Mouse (Mus musculus): Measurements from ENCODE around the gene Lhx3.

DNA sequence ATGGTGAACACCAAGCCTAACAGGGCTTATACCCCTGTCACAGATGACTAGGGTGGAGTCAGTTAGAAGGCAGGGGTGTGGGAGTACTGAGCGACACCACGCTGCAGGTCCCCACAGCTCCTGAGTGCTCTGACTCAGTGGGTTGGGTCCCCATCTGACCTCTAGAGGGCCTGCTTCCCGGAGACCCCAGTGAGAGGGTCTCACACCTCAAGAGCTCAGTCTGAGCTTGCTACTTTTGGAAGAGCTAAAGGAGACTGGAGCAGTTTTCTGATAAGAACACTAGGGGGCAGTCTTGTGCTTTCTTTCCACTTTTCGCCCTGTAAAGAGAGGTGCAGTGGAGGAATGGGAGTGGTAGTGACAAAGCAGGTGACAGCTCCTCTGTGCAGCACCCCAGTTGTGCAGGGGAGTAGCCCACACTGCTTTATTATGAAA, 54.2 kb downstream of the Lhx3 start:
- TF ChIP-seq CTCF (conservative IDR thresholded peaks at IDR 0.05; ENCODE audit: low read length) (peak; percentile 74), NANOG (IDR thresholded peaks at IDR 0.05; ENCODE audit: borderline replicate concordance, low read length) (no peak)

Measured in E14TG2a.4 (cell line).